Mouse (Mus musculus): ENCODE data around the gene Tgfbr3. TPM values are rescaled to one million over a fixed set of nuclear protein-coding genes. Genes with fewer than 3 reads are reported as not detected.
A peak's percentile ranks its signal among the peaks of the same experiment; 100 is the strongest.
"Not testable (repeated sequence)": the region's sequence is repeated elsewhere in the genome, so short reads cannot be mapped to it uniquely, and the experiment has no call there.

Gene Tgfbr3
- total RNA-seq, 2 experiments from 2014 or later = 42.6 to 52.0 TPM

DNA sequence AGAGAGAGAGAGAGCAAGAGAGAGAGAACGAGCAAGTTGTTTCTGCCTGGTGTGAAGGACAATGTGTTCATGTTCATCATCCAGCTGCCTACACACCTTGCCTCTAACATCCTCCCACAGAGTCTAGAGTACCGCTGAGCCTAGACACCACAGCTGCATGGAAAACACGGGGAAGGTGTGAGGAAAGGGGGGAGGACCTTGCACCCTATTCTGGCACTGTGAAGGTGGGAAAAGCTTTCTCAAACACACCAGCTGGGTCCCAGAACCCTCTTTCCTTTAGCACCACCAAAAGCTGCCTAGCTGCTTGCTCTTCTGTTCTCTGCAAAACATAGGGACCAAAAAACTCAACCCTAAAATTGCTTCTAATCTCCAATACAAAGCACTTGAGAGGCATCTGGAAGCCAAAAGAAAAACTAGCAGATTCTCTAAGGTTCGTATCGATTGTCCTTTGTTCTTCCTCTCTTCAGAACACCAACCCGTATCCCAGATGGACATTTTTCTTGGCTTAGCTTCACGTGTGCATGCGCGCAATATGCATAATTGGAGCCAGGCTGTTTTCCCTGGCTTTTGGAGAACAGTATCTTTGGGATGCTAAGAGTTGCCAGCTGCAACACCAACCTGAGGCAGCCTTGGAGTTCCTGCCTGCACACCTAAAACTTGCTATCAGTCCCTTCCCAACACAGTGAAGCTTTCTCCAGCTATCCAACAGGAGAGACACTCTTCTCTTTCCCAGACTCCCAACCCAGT is 6.7 kb downstream of the Tgfbr3 start:
- intact Hi-C loops (cut with DNase I) = no loop called here
- no peak for DNase-seq

- no peak for DNase-seq
- intact Hi-C loops (cut with DNase I) = no loop called here
Measured at GRCm38 (mm10) chr5:107279263-107279662, 10.2 kb downstream of the Tgfbr3 start.

DNA sequence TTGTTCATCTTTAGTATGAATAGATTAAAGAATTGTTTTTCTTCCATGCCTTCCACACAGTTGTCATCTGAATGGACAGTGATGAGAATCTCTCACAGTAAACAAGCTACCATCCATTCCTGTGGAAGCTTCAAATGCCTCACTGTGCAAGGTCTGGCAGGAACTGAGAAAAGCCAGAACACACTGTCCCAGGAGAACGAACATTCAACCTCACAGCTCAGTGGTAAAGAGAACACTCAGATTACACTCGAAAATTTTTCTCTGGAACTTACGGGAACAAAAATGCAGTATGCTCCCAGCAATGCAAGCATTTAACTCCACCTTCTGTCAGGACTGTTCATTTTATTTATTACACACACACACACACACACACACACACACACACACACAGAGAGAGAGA is 13.2 kb downstream of the Tgfbr3 start:
- intact Hi-C loops (cut with DNase I) = no loop called here
- no peak for DNase-seq

- DNase-seq = no peak
- intact Hi-C loops (cut with DNase I) = no loop called here
Measured at GRCm38 (mm10) chr5:107272252-107273028, 17.0 kb downstream of the Tgfbr3 start.

- intact Hi-C loops (cut with DNase I) = no loop called here
- no peak for DNase-seq
Measured at GRCm38 (mm10) chr5:107269006-107269328, 20.5 kb downstream of the Tgfbr3 start.

- DNase-seq = no peak
Measured at GRCm38 (mm10) chr5:107268121-107269005, 21.1 kb downstream of the Tgfbr3 start.

GRCm38 (mm10) chr5:107266566-107266965 is 22.9 kb downstream of the Tgfbr3 start:
- DNase-seq = no peak
- intact Hi-C loops (cut with DNase I) = no loop called here

More at GRCm38 (mm10) chr5:107268121-107269005, 21.1 kb downstream of the Tgfbr3 start:
- intact Hi-C loops (cut with DNase I) = no loop called here

DNA sequence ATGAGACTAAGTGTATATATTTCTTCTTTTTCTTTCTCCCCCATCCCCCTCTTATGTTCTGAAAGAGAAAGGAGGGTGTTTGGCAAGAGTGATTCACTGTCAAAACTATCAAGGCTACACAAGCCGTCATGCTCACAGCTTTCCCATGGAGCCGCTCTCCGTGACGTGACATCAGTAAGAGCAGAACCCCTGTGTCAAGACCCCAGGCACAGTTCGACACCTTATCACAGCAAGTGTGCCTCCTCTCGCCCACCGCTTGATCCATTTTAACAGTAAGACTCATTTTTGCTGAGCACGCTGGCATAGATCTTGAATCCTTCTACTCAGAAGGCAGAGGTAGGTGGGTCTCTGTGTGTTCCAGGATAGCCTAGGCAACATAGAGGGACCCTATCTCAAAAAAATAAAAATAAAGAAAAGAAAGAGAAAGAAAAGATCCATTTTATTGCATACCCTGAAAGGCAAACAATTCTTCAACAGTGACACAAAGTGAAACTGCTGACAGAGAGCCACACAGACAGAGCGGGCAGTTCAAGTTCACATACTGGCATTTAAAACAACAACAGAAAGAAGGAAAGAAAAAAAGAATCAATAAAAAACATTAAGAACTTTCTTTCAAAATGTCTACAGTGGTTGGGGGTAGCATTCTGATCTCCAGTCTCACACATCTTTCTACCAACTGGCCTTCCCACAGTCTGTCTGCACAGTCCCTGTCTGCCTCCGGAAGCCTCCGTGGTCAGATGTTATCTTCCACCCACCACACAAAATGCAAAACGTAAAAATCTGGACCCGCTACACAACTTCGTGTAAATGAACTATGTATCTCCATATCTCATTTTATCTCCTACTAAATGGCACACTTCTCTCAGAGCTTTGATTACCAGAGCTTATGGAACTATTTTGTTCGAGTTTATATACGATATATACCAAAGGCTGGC is 24.7 kb downstream of the Tgfbr3 start:
- no peak for DNase-seq
- intact Hi-C loops (cut with DNase I) = no loop called here

- intact Hi-C loops (cut with DNase I) = no loop called here
Measured at GRCm38 (mm10) chr5:107263836-107264235, 25.6 kb downstream of the Tgfbr3 start.

GRCm38 (mm10) chr5:107261930-107262329 is 27.5 kb downstream of the Tgfbr3 start:
- intact Hi-C loops (cut with DNase I) = no loop called here
- DNase-seq = peak in 1 of 2 experiments; percentile 31

More at GRCm38 (mm10) chr5:107263836-107264235, 25.6 kb downstream of the Tgfbr3 start:
- no peak for DNase-seq

DNA sequence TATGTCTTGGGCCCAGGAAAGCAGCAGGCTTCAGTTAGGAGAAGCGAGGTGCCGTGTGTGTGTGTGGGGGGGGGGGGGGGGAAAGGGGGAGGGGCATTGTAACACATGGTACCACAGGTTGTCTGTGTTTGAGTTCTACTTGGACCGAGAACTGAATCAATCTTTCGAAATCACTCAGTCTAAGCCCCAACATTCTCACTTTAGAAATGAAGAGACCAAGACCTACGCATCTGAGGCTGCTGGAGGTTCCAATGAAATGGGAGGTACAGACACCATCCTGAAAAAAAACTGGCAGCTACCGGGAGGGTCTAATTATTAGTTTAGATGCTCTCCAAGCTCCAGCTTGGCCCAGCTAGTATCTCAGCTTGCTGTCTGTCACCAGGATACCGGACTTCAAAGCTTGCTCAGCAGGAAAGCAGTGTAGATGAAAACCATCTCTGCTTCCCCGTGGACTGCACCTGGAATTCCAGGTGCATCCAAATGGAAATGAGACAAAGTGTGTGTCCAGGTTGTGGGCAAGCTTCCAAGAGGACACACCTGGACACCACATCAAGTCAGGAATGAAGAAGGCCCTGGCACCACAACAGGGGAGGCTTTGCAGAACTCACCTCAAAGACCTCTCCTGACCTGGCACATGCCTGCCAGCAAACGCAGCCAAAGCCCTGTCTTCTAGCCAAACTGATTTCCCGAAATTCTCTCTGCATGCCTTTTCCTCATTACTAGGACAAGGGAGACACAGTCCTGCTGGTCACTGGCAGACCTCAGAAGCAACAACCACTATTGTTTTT is 28.5 kb downstream of the Tgfbr3 start:
- intact Hi-C loops (cut with DNase I) = no loop called here
- peak; percentile 79 to 82 for DNase-seq

DNA sequence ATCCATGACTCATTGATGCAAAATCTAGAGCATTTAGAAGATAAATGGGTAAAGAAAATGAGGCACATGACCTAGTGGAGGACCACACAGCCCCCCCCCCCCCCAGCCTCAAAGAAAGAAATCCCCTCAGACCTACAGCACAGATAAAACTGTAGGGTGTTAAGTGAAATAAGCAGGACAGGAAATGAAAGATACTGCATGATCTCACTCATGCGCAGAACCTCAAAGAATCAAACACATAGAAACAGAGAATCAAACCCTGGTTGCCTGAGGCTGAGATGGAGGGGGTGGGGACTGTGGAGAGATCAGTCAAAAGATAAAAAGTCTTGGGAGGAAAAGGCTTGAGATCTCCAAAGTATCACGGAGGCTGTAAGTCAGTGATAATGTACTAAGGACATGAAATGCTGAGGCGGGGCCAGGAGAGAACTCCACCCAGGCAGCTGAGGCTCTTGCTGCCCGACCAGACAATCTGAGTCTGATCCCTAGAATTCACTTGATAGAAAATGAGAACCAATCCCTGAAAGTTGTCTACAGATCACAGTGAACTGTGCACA is 29.9 kb downstream of the Tgfbr3 start:
- intact Hi-C loops (cut with DNase I) = no loop called here
- DNase-seq = no peak

GRCm38 (mm10) chr5:107253395-107253794 is 36.0 kb downstream of the Tgfbr3 start:
- no peak for DNase-seq
- intact Hi-C loops (cut with DNase I) = no loop called here

DNA sequence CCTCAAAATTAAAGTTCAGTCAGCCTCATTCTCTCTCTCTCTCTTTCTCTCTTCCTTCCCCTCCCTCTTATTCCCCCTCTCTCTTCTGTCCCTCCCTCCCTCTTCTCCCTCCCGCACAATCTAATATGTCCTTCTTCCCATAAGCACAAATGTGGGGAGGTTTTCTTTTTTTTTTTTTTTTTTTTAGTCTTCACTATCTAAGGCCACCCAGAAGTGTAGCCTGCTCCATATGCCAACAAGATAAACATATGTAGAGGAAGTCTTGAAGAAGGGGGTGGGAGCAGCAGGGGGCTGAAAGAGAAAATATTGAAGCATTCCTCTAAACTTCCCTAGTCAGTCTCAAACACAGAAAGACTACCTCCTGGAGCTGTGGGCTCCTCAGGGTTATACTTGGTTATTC is 37.0 kb downstream of the Tgfbr3 start:
- intact Hi-C loops (cut with DNase I) = no loop called here
- no peak for DNase-seq

DNA sequence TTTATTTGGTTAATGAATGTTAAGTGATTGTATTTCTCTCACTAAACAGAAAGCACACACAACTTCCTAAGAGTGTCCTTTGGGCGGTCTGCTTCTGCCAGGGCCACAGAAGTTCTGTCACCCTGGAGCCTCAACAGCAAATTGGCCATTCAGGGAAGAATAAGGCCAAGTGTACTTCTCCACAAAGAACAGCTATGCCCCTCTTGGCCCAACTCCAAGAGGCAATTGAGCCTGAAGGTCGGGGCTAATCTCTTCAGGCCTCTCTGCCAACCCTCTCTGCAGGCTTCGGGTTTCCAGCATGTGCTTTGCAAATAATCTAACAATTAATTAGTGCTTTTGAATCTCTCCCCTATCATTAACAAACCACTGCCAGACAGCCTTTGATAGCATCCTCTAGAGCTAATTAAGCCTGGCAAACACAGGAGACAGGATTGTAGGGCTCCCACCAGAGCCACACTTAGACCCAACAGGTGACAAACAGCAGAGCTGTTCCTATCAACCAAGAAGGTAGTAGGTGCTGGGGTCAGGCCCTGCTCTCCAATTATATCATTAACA is 37.6 kb downstream of the Tgfbr3 start:
- peak; percentile 75 to 78 for DNase-seq
- intact Hi-C loops (cut with DNase I) = no loop called here

GRCm38 (mm10) chr5:107250548-107251272 is 38.7 kb downstream of the Tgfbr3 start:
- intact Hi-C loops (cut with DNase I) = no loop called here
- no peak for DNase-seq

DNA sequence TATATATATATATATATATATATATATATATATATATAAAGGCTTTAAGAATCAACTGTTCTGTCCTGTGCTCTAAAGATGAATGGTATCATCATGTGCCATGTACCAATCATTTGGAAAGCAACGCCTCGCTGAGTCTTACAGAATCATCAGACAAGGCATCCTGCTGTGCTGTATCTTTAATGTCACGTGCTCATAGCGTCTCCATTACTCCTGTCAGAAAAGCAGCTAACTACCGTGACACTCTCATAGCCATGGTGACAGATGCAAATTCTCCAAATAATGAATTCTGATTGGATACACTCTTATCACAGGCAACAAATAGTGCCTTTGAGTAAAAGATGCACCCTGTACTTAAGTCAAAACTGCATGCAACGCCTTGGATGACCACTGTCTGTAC is 40.7 kb downstream of the Tgfbr3 start:
- no peak for DNase-seq
- intact Hi-C loops (cut with DNase I) = no loop called here

DNA sequence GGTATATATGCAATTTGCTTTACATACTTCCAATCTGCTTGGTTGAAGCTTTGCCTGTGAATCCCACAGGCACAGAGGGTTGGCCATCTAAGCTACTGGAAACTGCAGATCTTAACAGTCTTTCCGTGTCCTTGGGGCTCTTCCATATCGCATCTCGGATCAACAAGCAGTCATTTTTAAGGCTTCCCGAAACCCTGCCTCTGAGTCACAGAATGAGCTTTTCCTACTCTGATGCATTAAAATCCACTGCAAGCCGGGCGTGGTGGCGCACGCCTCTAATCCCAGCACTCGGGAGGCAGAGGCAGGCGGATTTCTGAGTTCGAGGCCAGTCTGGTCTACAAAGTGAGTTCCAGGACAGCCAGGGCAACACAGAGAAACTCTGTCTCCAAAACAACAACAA is 41.1 kb downstream of the Tgfbr3 start:
- DNase-seq; intact Hi-C loops (cut with DNase I): not testable (repeated sequence)
